Mouse (Mus musculus) hindlimb bud, embryonic 11.5 days (tissue): ENCODE results near the gene Gab2.

Experiments
- DNase-seq: peaks from one replicate; pipeline ENCODE4 v3.0.0-alpha.2; 2012; ENCODE audit warnings: low read depth, low spot score; ENCODE audit errors: extremely low spot score

Gene Gab2

DNA sequence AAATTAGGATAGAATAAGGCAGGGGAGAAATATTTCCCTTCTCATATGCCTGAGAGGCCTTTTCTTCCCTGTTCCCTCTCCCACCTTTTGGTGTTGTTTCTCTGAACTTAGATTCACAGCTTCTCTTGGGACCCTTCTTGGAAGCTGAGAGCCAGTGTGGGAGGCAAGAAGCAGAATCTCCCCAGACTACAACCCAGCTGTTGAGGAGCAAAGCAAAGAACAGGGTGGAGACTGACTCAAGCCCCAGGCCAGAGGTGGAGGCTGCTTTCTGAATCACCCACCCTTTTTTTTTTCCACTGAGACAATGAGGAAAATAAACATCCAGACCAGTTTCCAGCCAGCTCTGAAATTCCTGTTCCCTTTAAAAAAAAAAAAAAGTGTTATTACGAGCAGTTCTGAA, 166.3 kb downstream of the Gab2 start:
- no peak for DNase-seq

DNA sequence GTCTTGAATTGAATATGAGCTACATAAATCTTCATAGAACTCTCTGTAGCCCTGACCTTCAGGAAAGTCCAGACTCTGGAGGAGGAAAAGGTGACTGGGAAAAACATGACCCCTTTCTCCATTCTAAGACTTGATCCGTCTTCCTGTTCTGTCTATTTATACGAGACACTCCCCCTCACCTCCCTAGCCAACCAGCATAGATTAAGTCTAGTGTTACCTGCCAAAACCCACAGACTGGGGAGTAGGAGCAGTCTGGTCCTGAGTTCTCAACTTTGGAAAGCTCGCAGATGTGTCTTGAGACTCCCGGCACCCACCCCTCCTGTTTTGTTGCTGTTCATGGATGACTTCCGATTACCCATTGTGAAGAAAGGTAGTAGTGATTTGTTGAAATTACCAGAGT, 166.8 kb downstream of the Gab2 start:
- no peak for DNase-seq

DNA sequence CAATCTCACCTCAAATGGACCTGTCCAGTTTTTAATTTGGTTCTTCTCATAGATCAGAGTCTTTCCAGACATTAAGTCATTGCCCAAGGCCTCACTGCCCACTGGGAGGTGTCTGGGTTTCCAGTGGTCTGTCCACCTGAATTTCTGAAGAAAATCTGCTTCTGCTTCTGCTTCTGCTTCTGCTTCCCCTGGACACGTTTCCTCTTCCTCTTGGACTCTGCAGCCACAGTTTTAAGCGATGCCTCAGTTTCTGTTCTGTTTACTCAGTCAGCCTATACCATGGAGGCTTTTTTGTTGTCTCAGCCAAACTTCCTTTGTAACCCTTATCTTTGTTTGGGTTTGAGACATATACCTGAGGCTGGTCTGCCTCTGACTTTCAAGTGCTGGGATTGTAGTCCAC, 170.3 kb downstream of the Gab2 start:
- no peak for DNase-seq

DNA sequence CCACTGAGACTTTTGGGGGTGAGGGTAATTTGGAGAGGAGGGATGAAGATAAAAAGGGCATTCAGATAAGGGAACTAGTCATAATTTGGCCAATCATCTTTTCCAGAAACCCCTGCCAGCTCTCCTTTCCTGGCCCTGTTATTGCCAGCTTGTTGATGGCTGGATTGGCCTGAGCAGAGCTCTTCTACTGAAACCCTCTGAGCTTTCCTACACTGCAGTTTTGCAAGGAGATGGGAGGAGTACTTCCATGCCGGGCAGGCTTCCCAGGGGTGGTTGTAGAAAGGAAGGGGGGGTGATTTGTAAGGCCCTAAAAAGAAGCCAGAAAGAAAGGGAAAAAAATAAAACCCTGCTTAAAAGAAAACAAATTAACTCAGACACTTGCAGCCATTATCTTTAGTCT, 181.2 kb downstream of the Gab2 start:
- no peak for DNase-seq

DNA sequence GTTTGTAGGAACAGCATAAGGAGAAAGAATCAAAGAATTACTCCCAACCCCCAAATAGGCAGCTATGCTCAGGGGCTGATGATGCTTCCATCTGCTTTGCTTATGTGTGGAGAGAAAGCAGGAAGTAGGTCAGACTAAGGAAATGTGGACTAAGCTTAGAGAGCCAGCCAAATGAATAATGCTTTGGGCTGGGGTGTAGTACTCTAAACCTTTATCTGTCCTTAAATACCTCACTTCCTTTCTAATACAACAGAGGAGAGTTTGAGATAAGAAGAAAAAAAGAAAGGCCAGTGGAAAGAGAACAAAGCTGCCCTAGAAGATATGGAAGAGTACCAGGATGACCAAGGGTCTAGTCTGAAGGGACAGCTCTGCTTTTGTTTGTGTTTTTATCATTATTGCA, 189.0 kb downstream of the Gab2 start:
- DNase-seq: no peak

DNA sequence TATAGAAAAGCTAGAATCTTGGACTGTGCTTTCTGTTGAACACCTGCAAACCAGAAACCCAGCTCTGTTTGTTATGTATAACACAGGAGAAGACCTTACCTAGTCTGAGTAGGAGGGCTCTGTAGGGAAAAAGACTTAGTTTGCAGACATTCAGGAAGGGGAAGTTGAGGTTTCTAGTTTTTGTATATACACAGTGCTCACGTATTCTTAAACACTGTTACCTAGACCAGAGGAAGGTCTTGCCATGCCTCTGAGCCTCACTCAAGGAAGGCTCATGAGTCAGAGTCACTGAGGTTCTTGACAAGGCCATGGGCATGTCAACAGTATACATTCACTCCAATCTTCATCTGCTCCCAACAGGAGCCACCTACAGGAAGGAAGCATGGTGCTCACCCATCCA, 189.7 kb downstream of the Gab2 start:
- DNase-seq: no peak

DNA sequence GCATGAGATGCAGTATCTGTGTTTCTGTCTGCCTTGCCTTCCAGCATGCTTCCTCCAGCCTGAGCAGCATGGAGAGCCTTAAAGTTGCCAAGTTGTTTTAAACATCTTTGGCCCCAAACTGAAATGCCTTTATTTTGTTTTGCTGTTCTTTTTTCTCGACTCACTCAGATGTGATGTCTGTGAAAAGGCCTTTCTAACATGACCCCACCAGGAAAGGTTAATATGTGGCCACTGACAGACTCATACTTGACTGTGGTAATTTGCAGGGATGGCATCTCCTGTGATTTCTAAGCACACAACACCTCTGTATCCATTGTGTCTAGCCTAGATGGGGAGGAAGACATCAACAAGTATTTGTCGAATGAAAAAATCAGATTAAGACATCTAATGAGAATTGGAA, 215.6 kb downstream of the Gab2 start:
- no peak for DNase-seq

DNA sequence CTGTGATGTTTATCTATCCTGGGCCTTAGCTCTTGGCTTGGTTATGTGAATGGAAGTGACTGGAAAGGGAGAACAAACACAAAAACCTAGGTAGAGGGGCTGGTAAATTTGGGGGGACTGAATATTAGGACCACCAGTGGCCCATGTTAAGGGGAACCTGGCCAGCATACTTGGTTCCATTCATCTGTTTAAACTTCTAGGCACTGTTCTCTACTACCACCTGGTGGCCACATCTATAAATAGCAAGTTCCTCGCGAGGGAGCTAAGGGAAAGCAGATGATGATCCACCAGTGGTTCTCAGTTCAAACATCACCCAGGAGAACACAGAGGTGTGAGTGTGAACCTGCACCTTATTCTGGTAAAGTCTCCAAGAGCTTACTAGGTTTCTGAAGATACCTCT, 216.1 kb downstream of the Gab2 start:
- DNase-seq: peak; percentile 50

DNA sequence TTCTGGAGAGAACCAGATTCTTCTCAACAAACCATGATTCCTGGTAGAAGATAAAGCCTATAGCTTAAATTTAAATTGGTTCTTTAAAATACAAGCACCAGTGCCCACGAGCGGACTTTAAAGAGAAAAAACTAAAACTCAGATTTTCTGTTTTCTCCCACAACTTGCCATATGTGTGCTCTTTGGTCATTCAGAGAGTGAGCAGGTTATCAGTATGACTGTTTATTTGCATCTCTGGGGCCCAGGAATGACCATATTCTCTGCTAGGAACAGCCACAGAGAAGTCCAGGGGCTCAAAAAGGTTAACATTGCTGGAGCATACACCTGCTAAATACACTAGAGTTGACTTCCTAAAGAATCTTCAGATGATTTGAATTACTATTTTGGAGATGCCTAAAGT, 216.9 kb downstream of the Gab2 start:
- DNase-seq: no peak

DNA sequence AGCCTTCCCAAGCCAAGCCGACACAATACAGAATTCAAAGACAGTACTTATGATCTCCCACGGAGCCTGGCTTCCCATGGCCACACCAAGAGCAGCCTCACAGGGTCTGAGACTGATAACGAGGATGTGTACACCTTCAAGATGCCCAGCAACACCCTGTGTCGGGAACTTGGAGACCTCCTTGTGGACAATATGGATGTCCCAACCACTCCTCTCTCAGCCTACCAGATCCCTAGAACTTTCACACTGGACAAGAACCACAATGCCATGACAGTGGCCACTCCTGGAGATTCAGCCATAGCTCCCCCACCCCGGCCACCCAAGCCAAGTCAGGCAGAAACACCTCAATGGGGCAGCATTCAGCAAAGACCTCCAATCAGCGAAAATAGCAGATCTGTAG, 217.6 kb downstream of the Gab2 start:
- no peak for DNase-seq

DNA sequence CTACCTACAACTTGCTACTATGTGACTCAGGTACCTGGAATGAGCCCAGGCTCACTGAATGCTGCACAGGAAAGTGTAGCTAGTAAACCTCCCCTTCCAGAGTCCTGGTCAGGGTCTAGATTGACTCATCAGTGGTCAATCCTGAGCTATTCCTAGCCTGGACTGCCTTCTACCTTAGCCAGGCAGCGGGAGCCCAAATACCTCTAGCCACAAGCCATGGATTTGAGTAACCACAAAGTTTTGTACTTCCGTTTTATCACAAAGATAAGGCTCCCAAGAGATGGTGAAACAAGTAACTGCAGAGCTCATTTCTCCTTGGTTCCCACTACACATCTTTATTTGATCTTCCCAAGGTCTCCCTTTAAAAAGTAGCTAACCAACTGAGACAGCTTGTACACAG, 219.5 kb downstream of the Gab2 start:
- no peak for DNase-seq

DNA sequence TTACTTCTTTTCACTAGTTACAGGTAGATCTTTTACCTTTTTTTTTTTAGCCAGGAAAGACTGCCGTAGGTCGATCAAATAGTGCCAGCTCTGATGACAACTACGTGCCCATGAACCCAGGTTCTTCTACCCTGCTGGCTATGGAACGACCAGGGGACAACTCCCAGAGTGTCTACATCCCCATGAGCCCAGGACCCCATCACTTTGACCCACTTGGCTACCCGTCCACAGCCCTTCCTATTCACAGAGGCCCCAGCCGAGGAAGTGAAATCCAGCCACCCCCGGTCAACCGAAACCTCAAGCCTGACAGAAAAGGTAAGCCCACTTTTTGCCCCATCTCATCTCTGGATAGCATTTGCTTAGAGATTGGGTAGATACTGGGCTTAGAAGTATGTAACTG, 219.9 kb downstream of the Gab2 start:
- no peak for DNase-seq

DNA sequence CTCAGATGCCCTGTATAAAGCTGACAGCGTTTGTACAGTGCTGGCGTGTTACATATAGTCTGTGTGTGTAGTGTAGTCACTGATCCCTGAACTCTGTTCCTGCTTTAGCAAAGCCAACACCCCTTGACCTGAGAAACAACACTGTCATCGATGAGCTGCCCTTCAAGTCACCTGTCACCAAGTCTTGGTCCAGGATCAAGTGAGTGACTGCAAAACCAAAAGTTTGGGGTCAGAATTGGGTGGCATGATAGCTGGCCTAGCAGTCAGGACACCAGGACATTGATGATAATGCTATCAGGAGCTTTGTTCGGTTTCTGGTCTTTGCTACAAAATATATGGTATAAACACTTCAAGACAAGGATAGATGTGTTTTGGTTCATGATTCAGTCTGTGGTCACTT, 220.9 kb downstream of the Gab2 start:
- no peak for DNase-seq

DNA sequence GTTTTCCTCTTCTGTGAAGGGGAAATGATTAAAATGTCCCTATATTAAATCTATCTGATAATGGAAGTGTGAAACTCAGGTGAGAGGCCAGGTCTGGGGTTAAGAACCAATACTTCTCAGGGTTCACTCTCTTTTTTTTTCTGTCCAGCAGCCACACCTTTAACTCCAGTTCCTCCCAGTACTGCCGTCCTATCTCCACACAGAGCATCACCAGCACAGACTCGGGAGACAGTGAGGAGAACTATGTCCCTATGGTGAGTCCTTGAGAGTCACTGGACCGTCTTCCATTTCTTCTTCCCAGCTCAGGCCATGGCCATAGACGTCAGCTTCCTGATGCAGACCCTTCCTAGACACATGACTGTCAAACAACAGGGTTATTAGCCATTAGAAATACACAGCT, 221.5 kb downstream of the Gab2 start:
- DNase-seq: no peak

DNA sequence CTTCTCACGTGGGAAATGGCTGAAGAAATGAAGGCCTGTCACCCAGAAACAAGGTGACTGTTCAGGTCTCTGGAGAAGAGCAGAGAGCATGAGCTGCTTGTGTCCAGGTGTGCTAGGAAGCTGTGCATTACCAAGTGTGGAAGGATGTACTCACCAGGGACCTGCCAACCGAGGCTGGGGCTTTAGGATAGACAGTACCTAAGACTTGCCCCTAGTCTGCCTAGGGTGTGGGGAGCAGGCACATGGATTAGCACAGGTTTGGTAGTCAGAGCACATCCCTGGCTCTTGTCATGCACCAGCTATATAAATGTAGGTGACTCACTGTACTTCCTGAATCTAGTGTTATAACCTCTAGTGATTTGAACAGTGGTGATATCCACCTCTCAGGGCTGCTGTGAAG, 222.2 kb downstream of the Gab2 start:
- DNase-seq: no peak

DNA sequence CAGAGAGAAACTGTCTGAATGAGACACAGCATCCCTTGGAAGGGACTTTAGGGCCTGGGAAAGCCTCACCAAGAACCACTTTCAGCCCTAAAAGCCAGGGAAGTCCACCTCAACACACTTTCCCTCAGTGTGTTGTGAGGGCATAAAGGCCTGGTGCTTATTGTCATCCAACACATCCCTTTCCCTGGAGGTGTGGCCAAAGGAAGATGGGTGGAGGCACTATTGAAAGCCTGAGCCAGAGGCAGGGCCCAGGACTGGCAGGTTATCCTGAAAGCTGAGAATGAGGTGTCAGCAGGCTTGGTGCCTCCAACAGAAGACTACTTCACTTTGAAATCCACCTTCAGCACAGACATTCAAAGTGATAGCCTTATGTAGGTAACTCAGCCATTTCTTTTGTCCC, 223.1 kb downstream of the Gab2 start:
- DNase-seq: no peak

DNA sequence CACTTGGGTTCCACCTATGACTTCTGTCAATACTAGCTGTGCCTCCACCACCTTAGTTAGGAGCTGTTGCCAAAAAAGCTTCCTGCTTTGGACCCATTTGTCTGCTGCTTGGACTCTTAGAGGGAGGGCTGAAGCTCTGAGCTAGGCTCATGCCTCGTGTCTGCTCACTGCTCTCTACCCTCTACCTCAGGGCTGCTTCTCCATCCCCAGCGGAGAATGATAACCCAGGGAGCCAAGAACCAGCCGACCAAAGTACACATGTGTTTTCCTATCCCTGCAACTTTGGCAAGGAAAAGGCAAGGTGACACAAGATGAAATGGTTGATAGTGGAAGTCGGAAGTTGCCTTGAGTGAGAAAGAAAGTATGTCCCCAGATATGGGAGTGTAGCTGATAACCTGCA, 223.8 kb downstream of the Gab2 start:
- DNase-seq: no peak

DNA sequence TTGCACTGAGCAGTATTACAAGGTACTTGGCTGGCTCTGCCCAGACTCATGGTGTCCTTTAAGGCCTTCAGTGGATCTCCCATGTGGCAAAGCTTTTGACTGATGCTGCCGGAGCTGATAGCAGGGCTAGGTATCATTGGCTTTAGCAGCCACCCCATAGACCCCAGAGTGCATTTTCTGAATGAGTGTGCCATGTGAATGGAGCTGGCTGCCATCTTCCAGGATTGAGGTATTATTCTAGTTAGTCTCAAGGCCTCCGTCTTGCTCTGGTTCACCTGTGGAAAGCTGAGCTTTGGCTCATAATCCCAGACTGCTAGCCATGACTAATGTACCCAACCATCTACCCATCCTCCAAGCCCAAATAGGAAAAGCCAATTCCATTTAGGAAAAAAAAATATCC, 225.4 kb downstream of the Gab2 start:
- no peak for DNase-seq

DNA sequence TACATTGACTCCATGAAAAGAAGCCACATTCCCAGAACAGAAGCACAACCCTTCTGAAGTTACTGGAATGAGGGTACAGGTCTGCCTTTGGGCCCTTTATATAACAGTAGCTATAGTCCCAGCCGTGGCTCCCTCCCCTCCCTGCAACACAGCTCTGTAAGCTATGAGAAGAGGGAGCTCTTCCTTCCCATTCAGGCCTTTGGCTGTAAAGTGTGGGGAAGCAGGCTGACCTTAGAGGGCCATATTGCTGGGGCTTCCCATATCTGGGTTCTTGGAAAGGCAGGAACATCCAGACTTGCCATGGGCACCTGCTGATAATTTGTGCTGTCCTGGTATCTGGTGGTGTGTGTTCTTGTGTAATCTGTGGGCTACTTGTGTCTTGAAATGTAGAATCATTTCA, 226.2 kb downstream of the Gab2 start:
- DNase-seq: no peak

DNA sequence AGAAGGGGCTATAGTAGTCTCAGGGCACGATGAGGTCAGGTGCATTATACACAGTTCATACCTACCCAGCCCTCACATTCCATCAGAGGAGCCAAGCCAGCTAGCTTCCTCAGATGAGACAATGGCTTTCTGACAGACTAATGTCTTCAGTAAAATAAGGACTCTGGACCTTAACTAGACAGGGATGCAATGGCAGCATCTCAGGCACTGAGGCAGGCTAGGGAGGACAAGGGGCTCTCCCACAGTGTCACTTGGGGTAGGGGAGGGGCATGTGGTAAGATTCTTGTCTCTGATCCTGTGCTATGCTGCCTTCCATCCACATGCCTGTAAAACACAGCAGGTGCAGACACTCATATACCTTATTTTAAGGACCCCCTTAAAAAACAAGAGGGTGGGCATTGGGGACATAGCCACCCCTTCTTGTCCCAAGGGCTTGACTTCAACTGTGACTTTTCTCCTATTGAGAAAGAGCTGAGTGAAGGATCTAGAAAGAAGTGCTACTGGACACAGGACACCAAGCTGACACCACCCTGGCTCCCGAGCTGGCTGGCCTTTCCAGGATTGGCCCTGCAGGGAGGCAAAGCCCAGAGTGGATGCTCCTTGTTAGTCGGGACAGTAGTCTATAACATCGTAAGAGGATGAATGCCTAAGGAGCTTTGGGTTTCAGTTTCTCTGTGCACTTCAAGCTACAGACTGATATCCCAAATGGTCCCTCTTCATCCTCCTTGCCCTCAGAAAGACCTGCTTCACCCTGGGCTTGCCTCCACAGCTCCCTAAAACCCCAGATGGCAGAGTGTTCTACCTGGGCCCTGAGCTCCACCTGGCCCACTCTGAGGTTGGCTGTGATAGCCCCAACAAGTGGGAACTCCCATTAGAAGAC, 228.3 kb downstream of the Gab2 start:
- DNase-seq: no peak

DNA sequence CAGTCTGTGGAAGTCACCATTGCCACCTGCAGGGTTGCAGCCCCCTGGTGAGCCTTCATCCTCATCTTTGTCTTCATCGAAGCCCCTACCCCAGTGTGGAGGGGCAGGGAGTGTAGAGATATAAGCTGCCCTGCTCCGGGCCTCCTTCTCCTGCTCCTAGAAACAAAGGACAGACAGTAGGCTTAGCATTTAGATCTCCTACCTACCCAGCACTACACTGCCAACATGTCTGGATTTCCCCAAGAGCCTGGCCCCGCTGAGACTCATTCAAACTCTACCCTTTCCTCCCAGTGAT, 228.9 kb downstream of the Gab2 start:
- no peak for DNase-seq

DNA sequence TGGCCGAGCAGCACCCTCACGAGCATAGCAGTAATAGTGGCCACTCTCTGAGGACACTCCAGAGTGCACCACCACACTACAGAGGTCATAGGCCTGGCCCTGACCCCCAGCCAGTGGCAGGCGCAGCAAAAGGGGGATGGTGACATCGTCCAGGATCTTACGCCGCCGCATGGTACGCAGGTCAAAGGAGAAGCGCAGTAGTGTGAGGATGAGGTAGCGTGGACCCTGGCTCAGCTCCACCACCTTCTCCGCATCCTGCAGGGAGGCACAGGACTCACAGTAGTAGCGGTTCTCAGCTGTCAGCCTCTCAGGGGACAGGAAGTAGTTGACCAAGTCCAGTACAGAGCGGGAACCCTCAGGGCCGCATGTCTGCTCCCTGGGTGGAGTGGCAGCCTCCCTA, 230.2 kb downstream of the Gab2 start:
- no peak for DNase-seq

DNA sequence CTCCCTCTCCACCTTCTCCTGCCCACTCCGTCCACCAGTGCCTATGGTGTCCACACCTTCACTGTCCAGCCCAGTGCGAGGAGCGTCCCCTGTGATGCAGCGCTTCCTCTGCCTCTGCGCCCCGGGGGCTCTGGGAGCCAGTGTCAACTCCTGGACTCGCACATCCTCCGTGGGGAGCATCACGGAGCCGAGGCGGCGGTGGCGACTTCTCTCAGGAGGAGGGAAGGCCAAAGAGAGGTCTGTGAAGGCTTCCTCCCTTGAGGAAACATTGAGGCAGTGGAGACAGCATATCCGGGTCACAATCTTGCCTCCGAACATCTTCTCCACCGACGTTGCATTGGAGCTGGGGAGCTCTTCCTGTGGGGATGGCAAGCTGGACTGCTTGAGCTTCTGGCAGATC, 230.8 kb downstream of the Gab2 start:
- DNase-seq: no peak

DNA sequence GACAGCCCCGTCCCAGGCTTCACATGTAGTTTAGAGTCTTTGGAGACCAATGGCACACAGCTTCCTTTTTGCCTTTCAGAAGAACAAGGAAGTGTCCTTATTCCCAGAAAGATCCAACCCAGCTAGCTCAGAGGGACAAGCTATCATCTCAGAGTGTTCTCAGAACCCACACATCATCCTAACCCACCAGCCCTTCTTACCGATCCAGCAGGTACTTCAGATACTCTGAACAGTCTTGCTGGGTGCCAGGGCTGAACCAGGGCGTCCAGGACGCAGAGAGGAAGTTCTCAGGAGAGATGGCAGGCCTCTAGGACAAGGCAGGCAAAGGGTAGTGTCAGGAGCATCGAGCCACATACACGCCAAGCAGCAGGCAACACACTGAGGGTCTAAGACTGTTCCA, 231.5 kb downstream of the Gab2 start:
- no peak for DNase-seq
